Mouse (Mus musculus) erythroblast, embryonic 14.5 days (primary cell): ENCODE measurements around the gene Igf2bp2. TPM values are rescaled to one million over a fixed set of nuclear protein-coding genes. Genes with fewer than 3 reads are reported as not detected.

Source experiments
- H3K27me3 ChIP-seq: 2 replicates; pipeline ENCODE4 v1.6.1; 2012; ENCODE audit warnings: inconsistent platforms; ENCODE audit not compliant: control insufficient read depth
- H3K36me3 ChIP-seq: 2 replicates; pipeline ENCODE4 v1.6.1; 2012; ENCODE audit warnings: mild to moderate bottlenecking, inconsistent platforms; ENCODE audit not compliant: control insufficient read depth
- H3K4me1 ChIP-seq: 2 replicates; pipeline ENCODE4 v1.6.1; 2012; ENCODE audit warnings: inconsistent platforms; ENCODE audit not compliant: control insufficient read depth
- H3K4me3 ChIP-seq: replicated peaks from 2 replicates; pipeline ENCODE3; 2012; ENCODE audit warnings: moderate library complexity, mild to moderate bottlenecking, inconsistent platforms
- H3K9me3 ChIP-seq: 2 replicates; pipeline ENCODE4 v1.6.1; 2012; ENCODE audit warnings: low read length, inconsistent platforms, mixed read lengths; ENCODE audit not compliant: control insufficient read depth
- GATA1 ChIP-seq: IDR thresholded peaks from 2 replicates; pipeline ENCODE4 v1.6.1; 2012; ENCODE audit warnings: low read length, inconsistent platforms, mixed read lengths
- TAL1 ChIP-seq: IDR thresholded peaks from 3 replicates; pipeline ENCODE4 v1.6.1; 2012; ENCODE audit warnings: low read length, inconsistent platforms, mixed read lengths
- polyA plus RNA-seq: library from polyadenylated mRNA; stranded (reverse); fragments of >175 nt; gene quantifications from 2 replicates; pipeline ENCODE4 v1.2.3, GENCODE M21; 2012

Gene Igf2bp2
- 0.14 and 0.22 TPM in 2 replicates for polyA plus RNA-seq

DNA sequence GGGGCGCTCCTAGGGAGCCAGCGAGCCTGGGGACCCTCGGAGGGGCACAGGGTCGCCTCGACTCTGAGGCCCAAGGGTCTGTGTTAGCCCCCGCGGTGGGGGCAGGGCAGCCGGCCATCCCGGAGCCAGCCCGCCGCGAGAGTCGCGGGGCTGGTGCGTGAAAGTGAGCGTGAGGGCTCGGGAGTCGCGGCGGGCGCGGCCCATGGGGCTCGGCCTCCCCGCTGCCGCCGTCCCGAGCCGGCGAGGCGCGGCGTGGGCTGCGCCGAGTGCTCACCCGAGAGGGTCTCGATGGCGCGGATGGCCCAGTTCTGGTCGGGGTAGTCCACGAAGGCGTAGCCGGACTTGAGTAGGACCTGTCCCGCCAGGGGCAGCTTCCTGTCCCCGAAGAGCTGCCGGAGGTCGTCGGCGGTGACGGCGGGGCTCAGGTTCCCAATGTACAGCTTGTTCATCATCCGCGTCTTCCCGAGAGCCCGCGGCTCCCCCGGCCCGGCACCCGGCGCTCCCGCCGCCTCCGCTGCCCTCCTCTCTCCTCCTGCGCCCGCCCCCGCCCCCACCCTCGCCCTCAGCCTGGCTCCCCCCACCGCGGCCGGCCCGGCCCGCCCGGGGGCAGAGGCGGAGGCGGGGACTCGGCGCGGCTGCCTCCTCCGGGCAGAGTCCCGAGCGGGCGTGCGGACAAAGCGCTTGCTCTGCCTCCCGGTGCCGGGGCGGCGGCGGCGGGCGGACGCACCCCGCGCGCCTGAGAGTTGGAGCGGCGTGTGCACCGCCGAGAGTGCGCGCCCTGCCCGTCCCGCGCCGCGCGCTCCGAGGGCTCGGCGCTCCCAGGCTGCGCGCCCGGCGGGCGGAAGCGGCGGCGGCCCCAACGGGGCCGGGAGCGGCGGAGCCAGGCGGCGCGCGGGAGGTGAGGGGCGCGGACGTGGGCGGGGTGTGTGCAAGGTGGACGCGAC, at the start of gene Igf2bp2:
Gene Igf2bp2 (minus strand): TSS at position 788 of the 944 bp plus-strand sequence.
- TF ChIP-seq GATA1 = no peak
- no peak for TF ChIP-seq TAL1
- peaks cover 75% of the 10 kb centered on the region for H3K27me3 ChIP-seq

DNA sequence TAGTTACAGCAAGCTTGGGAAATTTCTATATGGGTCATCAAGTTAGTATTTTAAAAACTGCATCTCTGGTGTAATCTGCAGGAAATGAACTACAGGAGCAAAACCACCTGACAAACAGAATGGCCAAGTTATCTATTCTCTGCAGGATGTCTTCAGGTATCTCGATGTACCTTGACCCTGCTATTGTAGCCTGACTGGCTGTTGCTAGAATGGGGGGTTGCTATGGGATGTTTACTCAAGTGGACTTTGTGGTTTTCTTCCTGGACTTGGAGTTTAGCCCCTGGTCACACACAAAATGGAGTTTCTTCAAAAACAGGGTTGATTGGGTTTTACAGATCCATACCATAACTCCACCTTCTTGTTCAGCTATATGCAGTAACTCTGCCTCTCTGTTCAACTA, 40.4 kb upstream of the Igf2bp2 start:
- Histone ChIP-seq H3K36me3 (no peaks in the 10 kb centered on the region), H3K9me3 (no peaks in the 10 kb centered on the region), H3K4me1 (peaks cover 5% of the 10 kb centered on the region), H3K27me3 (no peaks in the 10 kb centered on the region), H3K4me3 (no peak overlapping the region)
- TF ChIP-seq GATA1 (no peak), TAL1 (no peak)

More for the DNA sequence above, at the start of gene Igf2bp2:
- H3K4me1 ChIP-seq = no peaks in the 10 kb centered on the region; the same call in 1 of the 2 replicates
- H3K36me3 ChIP-seq = no peaks in the 10 kb centered on the region
- peak within 1 kb of the TSS; percentile 59 for H3K4me3 ChIP-seq
- H3K9me3 ChIP-seq = no peaks in the 10 kb centered on the region; the same call in 1 of the 2 replicates

DNA sequence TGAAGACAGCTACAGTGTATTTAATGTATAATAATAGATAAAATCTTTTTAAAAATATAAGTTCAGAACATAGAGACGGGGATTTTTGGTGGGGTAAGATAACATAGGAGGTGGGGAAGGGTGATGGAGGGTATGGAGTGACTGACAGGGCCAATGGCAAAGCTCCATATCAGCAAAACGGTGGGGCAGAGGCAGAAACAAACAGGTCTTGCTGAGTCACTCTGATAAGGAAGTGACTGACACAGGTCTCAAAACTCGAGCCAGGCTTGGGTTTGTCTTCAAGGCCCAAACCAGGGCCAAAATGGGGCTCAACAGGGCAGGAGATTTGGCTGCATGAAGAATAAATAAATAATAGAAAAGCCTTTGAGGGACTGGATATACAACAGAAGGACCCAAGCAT, 38.8 kb upstream of the Igf2bp2 start:
- TF ChIP-seq TAL1 (no peak), GATA1 (no peak)
- H3K36me3 ChIP-seq = no peaks in the 10 kb centered on the region
- H3K27me3 ChIP-seq = no peaks in the 10 kb centered on the region
- H3K4me3 ChIP-seq = no peak overlapping the region
- H3K9me3 ChIP-seq = no peaks in the 10 kb centered on the region
- peaks cover 5% of the 10 kb centered on the region for H3K4me1 ChIP-seq

DNA sequence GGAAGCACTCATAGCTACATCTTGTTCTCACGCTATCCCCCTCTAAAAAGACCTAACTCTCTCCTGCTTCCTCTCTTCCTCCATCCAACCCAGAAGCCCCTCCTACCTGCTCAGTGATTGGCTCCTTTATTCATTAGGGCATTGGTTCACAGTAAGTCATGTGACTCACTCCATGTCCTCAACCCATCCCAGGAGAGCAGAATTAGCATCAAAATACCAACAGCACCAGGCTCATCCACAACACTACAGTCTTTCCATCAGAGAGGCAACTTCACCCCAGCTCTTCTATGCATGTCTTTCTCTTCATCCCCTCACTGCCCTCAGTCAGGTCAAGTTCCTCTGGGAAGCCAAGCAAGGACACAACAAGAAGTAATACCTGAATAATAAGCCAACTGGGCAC, 37.4 kb upstream of the Igf2bp2 start:
- no peak for TF ChIP-seq TAL1
- no peak for TF ChIP-seq GATA1
- Histone ChIP-seq H3K27me3 (no peaks in the 10 kb centered on the region), H3K4me1 (peaks cover 5% of the 10 kb centered on the region), H3K9me3 (no peaks in the 10 kb centered on the region), H3K36me3 (no peaks in the 10 kb centered on the region), H3K4me3 (no peak overlapping the region)

DNA sequence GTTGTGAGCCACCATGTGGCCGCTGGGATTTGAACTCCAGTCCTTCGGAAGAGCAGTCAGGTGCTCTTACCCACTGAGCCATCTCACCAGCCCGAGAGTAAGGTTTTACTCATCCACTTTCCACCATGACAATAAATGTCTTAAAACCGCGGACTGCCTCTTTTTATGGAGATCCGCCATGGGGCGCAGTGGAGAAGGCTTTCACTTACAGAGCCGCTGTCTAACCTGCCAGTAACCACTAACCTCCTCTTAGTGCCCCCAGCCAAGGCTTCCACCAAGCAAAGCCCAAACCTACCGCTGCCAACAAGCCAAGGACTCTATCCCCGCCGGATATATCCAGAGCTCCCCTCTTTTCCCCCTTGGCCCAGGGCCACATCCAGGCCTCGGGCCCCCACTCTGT, 24.3 kb upstream of the Igf2bp2 start:
- Histone ChIP-seq H3K4me3 (no peak overlapping the region), H3K4me1 (no peaks in the 10 kb centered on the region), H3K9me3 (peaks cover 4% of the 10 kb centered on the region; the same call in 1 of the 2 replicates), H3K36me3 (no peaks in the 10 kb centered on the region), H3K27me3 (no peaks in the 10 kb centered on the region)
- TF ChIP-seq GATA1 (no peak), TAL1 (no peak)

DNA sequence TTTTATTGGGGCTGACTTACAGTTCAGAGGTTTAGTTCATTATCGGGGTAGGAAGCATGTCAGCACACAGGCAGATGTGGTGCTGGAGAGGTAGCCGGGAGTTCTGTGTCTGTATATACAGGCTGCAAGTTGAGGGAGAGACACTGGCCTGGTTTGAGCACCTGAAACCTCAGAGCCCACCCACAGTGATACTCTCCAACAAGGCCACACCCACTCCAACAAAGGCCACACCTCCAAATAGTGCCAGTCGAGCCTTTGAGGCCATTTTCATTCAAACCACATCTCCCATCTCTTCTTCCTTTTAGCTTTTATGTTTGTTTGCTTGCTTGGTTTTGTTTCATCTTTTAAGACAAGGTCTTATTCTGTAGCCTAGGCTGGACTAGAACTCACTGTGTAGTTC, 22.3 kb upstream of the Igf2bp2 start:
- no peaks in the 10 kb centered on the region for H3K36me3 ChIP-seq
- peaks cover 4% of the 10 kb centered on the region; the same call in 1 of the 2 replicates for H3K9me3 ChIP-seq
- TF ChIP-seq GATA1 (no peak), TAL1 (no peak)
- H3K4me3 ChIP-seq = no peak overlapping the region
- no peaks in the 10 kb centered on the region for H3K4me1 ChIP-seq
- no peaks in the 10 kb centered on the region for H3K27me3 ChIP-seq

DNA sequence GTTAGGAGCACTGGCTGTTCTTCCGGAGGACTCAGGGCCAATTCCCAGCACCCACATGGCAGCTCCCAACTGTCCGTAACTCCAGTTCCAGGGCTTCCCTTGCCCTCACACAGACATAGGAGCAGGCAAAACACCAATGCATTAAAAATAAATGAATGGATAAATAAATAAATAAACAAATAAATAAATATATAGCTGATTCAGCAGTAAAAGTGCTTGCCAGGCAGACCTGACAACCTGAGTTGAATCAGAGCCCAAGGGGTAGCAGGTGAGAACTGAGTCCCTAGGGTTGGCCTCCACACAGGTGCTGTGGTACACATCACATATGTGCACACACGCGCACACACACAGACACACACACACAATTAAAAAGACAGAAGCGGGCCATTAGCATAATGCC, 21.0 kb upstream of the Igf2bp2 start:
- Histone ChIP-seq H3K4me3 (no peak overlapping the region), H3K36me3 (no peaks in the 10 kb centered on the region), H3K9me3 (peaks cover 2% of the 10 kb centered on the region; the same call in 1 of the 2 replicates), H3K4me1 (no peaks in the 10 kb centered on the region), H3K27me3 (no peaks in the 10 kb centered on the region)
- TF ChIP-seq TAL1 = no peak
- no peak for TF ChIP-seq GATA1

DNA sequence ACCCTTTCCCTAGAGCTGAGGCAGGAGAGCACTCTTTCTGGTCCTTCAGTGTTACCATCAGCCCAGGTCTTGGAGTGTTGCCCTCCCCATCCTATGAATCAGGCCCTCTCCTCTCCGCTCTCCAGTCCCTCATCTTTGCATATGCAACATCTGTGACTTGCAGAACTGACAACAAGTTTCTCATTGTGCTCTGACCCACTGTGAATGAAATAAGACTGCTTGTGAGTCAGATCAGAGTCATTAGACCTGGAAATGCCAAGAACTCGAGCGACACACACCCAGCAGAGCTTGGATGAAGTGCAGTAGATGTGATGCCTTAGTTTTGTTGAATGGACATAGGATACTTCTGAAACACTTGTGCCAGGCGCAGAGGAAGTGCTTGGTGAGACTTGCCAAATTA, 19.2 kb upstream of the Igf2bp2 start:
- no peak overlapping the region for H3K4me3 ChIP-seq
- H3K4me1 ChIP-seq = no peaks in the 10 kb centered on the region
- H3K9me3 ChIP-seq = peaks cover 2% of the 10 kb centered on the region; the same call in 1 of the 2 replicates
- no peak for TF ChIP-seq GATA1
- no peak for TF ChIP-seq TAL1
- H3K27me3 ChIP-seq = no peaks in the 10 kb centered on the region
- no peaks in the 10 kb centered on the region for H3K36me3 ChIP-seq

DNA sequence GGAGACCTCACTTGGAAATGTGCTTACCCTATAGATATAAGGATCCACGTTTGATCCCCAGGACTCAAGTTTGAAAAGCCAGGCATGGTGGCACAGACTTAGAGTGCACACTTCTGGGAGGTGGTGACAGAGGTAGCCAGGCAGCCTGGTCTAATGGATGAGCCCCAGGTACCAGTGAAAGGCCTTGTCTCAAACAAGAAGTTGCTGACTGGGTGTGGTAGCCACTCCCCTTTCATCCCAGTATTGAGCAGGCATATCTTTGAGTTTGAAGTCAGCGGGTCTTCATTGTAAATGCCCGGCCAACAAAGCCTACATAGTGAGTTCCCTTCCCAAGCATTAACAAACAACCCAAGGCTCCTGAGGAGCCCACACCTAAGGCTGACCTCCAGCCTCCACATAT, 15.7 kb upstream of the Igf2bp2 start:
- no peak for TF ChIP-seq TAL1
- no peak for TF ChIP-seq GATA1
- Histone ChIP-seq H3K4me3 (no peak overlapping the region), H3K9me3 (no peaks in the 10 kb centered on the region), H3K36me3 (no peaks in the 10 kb centered on the region), H3K27me3 (no peaks in the 10 kb centered on the region), H3K4me1 (no peaks in the 10 kb centered on the region)

DNA sequence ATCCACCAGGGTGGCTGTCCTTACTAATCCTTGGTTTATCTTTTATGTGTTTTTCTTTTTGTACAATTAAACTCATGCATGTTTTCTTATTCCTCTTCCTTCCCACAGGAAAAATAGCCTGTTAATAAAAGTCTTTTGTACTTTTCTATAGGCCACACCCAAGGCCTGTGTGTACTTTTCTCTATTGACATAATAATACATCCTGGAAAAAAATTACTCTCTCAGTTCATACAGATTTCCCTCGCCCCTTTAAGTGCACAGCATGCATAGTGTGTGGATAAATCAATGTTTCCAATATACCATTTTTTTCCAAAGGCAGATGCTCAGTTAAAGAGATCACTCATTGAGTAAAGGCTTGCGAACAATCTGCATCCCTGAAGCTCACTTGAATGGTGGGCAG, 14.9 kb upstream of the Igf2bp2 start:
- H3K4me3 ChIP-seq = no peak overlapping the region
- H3K36me3 ChIP-seq = no peaks in the 10 kb centered on the region
- no peaks in the 10 kb centered on the region for H3K9me3 ChIP-seq
- no peaks in the 10 kb centered on the region for H3K4me1 ChIP-seq
- H3K27me3 ChIP-seq = no peaks in the 10 kb centered on the region
- TF ChIP-seq TAL1 (no peak), GATA1 (no peak)
